Mouse (Mus musculus) kidney, postnatal 0 days (tissue): Measurements from ENCODE around the gene Bcl2l12. TPM values are rescaled to one million over a fixed set of nuclear protein-coding genes. Genes with fewer than 3 reads are reported as not detected.
A peak's percentile ranks its signal among the peaks of the same experiment; 100 is the strongest.

Experiments used
- ATAC-seq: fragments of 200-750 bp; cut with Nextera tagmentation; replicated peaks from 2 replicates; pipeline ENCODE4 v1.8.0; 2017; ENCODE audit warnings: low read depth, moderate number of reproducible peaks, moderate TSS enrichment, moderate library complexity; ENCODE audit not compliant: low FRiP score
- DNase-seq: peaks from one replicate; pipeline ENCODE4 v3.0.0-alpha.2; 2016; ENCODE audit warnings: low spot score
- H3K27ac ChIP-seq: fragments of 300-500 bp; sonication (generic); 2 replicates; pipeline ENCODE4 v1.5.1; 2014; ENCODE audit warnings: mild to moderate bottlenecking
- H3K27me3 ChIP-seq: fragments of 300-500 bp; sonication (generic); 2 replicates; pipeline ENCODE4 v1.6.1; 2014; ENCODE audit warnings: low read length, mixed read lengths; ENCODE audit not compliant: insufficient read depth
- H3K36me3 ChIP-seq: fragments of 300-500 bp; sonication (generic); 2 replicates; pipeline ENCODE4 v1.6.1; 2014; ENCODE audit warnings: low read length, mixed read lengths; ENCODE audit not compliant: insufficient read depth
- H3K4me1 ChIP-seq: fragments of 300-500 bp; sonication (generic); replicated peaks from 2 replicates; pipeline ENCODE4 v1.6.1; 2014; ENCODE audit warnings: antibody characterized with exemption, low read length, mixed read lengths; ENCODE audit not compliant: insufficient read depth
- H3K4me2 ChIP-seq: fragments of 300-500 bp; sonication (generic); 2 replicates; pipeline ENCODE4 v1.6.1; 2014; ENCODE audit warnings: mild to moderate bottlenecking, low read length, moderate library complexity, mixed read lengths
- H3K4me3 ChIP-seq: fragments of 300-500 bp; sonication (generic); replicated peaks from 2 replicates; pipeline ENCODE4 v1.5.1; 2014; ENCODE audit warnings: low read depth, low read length
- H3K9ac ChIP-seq: fragments of 300-500 bp; sonication (generic); 2 replicates; pipeline ENCODE4 v1.6.1; 2014; ENCODE audit warnings: low read depth, low read length
- H3K9me3 ChIP-seq: fragments of 300-500 bp; sonication (generic); replicated peaks from 2 replicates; pipeline ENCODE4 v1.6.1; 2016; ENCODE audit warnings: low read length, inconsistent platforms, mixed read lengths
- CTCF ChIP-seq: IDR thresholded peaks from 2 replicates; pipeline ENCODE4 v1.5.1; 2016; ENCODE audit warnings: antibody characterized with exemption, low read depth, mild to moderate bottlenecking, moderate library complexity
- WGBS: fragments of 180-500 bp; shearing (Covaris S2); extraction: QIAGEN DNeasy Blood & Tissue Kit; methylation state at CpG from one replicate; pipeline ENCODE4 v1.1.7; 2014; 5-methylcytosine and 5-hydroxymethylcytosine counted together
- polyA plus RNA-seq: library from polyadenylated mRNA; unstranded; fragments of >200 nt; fragmentation: Nextera tagmentation; extraction: Ambion mirVana; gene quantifications from 2 replicates; pipeline ENCODE4 v1.2.1, GENCODE M21; 2015

The Bcl2l12 gene
- polyA plus RNA-seq, 1 experiment from 2014 or later = 42.8 TPM

DNA sequence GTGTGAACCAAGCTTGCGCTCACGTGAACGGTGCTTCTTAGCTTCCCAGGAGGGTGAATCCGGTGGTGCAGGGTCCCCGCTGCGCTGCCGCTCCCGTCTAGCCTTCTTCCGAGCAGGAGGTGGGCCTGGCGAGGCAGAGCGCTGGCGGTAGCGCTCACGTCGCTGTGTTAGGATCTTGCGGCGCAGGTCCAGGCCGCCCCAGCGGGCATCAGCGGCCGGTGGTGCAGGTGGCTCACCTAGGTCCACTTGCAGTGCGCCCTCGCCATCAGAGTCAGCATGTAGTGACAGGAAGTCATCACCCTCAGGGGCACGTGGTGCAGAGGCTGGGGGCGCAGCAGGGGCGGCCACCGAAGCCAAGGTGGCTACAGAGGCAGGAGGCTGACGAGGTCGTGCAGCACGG is 9.3 kb upstream of the Bcl2l12 start:
- ATAC-seq (no peak), DNase-seq (no peak)
- Histone ChIP-seq H3K9ac (no peak overlapping the region), H3K27ac (no peak overlapping the region), H3K27me3 (no peaks in the 10 kb centered on the region), H3K4me1 (0 out of 2 replicates have a peak, but pooled peaks cover 3% of the 10 kb centered on the region), H3K4me3 (no peak overlapping the region), H3K36me3 (peaks cover 85% of the 10 kb centered on the region), H3K4me2 (no peak overlapping the region), H3K9me3 (no peaks in the 10 kb centered on the region)
- no peak for TF ChIP-seq CTCF
- 95% methylated on average over 30 of the region's 30 CpGs for WGBS

DNA sequence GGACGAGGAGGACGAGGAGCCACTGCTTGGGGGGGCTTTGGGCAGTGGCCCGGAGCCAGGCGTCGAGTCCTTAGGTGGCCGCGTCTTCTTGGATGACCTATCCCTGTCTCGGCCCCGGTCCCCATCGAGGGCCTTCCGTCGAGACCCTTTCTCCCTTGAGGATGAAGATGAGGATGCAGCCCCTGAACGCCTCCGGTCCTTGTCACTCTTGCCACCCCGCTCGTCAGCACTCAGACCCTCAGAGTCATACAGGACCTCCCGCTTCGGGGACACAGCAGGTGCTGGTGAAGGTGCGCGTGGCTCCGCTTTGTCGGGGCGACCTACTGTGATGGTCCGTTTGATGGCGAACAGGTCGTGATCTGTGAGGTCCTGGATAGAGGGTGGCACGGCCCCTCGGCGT is 8.6 kb upstream of the Bcl2l12 start:
- Histone ChIP-seq H3K27me3 (no peaks in the 10 kb centered on the region), H3K4me1 (0 out of 2 replicates have a peak, but pooled peaks cover 3% of the 10 kb centered on the region), H3K27ac (no peak overlapping the region), H3K36me3 (peaks cover 85% of the 10 kb centered on the region), H3K9ac (no peak overlapping the region), H3K4me3 (no peak overlapping the region), H3K9me3 (no peaks in the 10 kb centered on the region), H3K4me2 (no peak overlapping the region)
- no peak for ATAC-seq
- 95% methylated on average over 29 of the region's 29 CpGs for WGBS
- no peak for DNase-seq
- no peak for TF ChIP-seq CTCF

DNA sequence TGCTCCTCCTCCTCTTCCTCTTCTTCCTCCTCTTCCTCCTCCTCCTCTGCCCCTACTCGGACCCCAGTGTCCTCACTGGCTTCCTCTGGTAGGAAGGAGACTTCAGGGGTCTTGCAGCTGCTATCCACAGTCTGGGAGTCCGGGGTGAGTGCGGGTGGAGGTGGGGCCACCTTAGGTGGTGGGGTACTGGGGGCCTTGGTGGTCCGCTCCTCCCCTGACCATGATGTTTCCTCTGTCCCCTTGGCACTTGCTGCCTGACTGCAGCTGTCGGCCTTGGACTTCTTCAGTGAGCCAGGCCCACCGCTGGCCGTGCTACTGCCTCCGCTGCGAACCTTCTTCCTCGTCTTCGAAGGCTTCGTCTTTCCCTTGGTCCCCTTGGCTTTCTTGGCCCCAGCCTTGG is 8.0 kb upstream of the Bcl2l12 start:
- WGBS = 95% methylated on average over 12 of the region's 12 CpGs
- Histone ChIP-seq H3K4me3 (no peak overlapping the region), H3K9me3 (no peaks in the 10 kb centered on the region), H3K4me1 (0 out of 2 replicates have a peak, but pooled peaks cover 3% of the 10 kb centered on the region), H3K4me2 (no peak overlapping the region), H3K27ac (no peak overlapping the region), H3K36me3 (peaks cover 86% of the 10 kb centered on the region), H3K27me3 (no peaks in the 10 kb centered on the region), H3K9ac (no peak overlapping the region)
- no peak for TF ChIP-seq CTCF
- DNase-seq (no peak), ATAC-seq (no peak)

DNA sequence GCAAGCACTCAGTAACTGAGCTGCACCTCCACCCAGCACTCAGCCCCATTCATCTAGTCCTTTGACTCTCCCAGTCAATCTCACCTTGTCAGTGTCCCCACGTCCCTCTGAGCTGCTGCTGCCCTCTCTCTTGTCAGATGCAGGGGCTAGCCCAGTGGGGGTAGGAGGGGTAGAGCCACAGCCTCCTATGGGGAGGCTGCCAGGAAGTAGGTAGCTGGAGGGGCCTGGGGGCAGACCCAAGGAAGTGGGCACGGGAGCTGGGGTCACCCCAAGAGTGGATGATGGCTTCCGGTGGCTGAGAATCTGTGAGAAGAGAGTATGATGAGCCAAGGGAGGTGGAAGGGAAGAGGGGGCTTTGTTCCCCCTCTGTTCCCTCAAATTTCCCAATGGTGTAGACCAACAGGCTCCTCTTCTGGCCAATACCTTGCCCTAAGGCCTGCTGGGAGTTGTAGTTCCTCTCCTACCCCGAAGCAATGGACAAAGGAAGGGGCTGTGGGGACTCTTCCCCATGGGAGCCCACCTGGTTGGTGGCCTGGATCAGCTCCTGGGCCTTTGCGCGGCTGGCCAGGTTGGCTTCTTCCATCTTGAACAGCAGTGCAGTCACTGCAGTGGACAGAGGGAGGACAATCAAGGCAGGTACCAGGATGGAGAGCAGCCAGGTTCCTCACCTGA is 6.9 kb upstream of the Bcl2l12 start:
- no peak overlapping the region for H3K4me2 ChIP-seq
- H3K27ac ChIP-seq = no peak overlapping the region
- no peak overlapping the region for H3K9ac ChIP-seq
- TF ChIP-seq CTCF = no peak
- DNase-seq (no peak), ATAC-seq (no peak)
- H3K36me3 ChIP-seq = peaks cover 88% of the 10 kb centered on the region
- 0 out of 2 replicates have a peak, but pooled peaks cover 3% of the 10 kb centered on the region for H3K4me1 ChIP-seq
- H3K9me3 ChIP-seq = no peaks in the 10 kb centered on the region
- H3K4me3 ChIP-seq = no peak overlapping the region
- no peaks in the 10 kb centered on the region for H3K27me3 ChIP-seq
- WGBS = 89% methylated on average over 6 of the region's 6 CpGs

DNA sequence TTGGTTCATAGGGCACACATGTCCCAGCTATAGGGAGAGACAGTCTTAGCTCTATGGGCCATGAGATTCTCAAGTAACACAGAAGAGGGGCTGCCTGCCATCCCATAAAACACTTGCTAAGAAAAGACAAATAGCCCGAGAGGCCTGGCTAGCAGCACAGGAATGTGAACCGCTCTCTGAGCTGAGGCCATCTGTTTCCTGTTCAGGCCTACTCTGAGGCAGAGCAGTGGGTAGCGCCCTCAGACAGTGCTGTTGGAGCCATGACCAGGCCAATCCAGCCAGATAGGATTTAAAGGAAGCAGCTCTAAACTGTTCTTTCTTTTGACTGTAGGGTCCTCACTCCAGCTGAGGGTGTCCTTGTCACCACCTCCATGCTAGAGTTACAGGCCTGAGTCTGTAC is 6.0 kb upstream of the Bcl2l12 start:
- Histone ChIP-seq H3K4me3 (no peak overlapping the region), H3K4me1 (peaks cover 8% of the 10 kb centered on the region; the same call in 1 of the 2 replicates), H3K9me3 (no peaks in the 10 kb centered on the region), H3K4me2 (no peak overlapping the region), H3K9ac (no peak overlapping the region), H3K27me3 (no peaks in the 10 kb centered on the region), H3K27ac (no peak overlapping the region), H3K36me3 (peaks cover 88% of the 10 kb centered on the region)
- TF ChIP-seq CTCF = no peak
- DNase-seq (peak; percentile 55), ATAC-seq (no peak)
- 47% methylated on average over 3 of the region's 3 CpGs for WGBS

DNA sequence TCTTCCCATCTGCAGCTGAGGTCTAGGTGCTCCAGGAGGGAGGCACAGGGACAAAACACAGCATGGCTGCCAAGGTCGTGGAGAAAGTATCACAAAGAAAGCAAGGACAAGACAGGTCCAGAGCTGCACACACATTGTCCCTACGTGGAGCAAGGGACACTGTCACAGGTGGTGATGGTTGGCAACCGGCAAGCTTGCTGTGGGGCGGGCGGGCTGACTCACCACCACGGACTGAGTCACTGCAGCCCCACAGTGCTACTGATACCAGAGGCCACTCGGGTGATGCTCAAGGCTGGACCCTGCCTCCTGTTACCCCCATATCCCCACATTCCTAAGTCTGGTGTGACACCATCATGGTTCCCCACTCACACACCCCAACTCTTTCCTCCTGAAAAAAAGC is 3.9 kb upstream of the Bcl2l12 start:
- no peak for TF ChIP-seq CTCF
- no peak overlapping the region for H3K9ac ChIP-seq
- 85% methylated on average over 7 of the region's 7 CpGs for WGBS

More for the DNA sequence above, 3.9 kb upstream of the Bcl2l12 start:
- no peak overlapping the region for H3K4me3 ChIP-seq
- no peak overlapping the region for H3K27ac ChIP-seq
- peaks cover 67% of the 10 kb centered on the region for H3K36me3 ChIP-seq
- ATAC-seq (no peak), DNase-seq (no peak)
- no peaks in the 10 kb centered on the region for H3K9me3 ChIP-seq
- no peak overlapping the region for H3K4me2 ChIP-seq
- no peaks in the 10 kb centered on the region for H3K27me3 ChIP-seq
- peaks cover 12% of the 10 kb centered on the region for H3K4me1 ChIP-seq
